Mouse (Mus musculus): ENCODE results near the gene Cdk6. TPM values are rescaled to one million over a fixed set of nuclear protein-coding genes. Genes with fewer than 3 reads are reported as not detected.
A peak's percentile ranks its signal among the peaks of the same experiment; 100 is the strongest.
"Not testable (repeated sequence)": the region's sequence is repeated elsewhere in the genome, so short reads cannot be mapped to it uniquely, and the experiment has no call there.

Cdk6 gene
- 52.8 TPM in 1 of 2 replicates, not detected in the other for polyA plus RNA-seq (2012; ENCODE audit: insufficient read depth, insufficient read length, low replicate concordance, missing spikeins)

- peaks cover 27% of the 10 kb centered on the region for H3K4me1 ChIP-seq (ENCODE audit: control insufficient read depth, insufficient read depth, low read length)
- no peak within 1 kb of the TSS for H3K27ac ChIP-seq (ENCODE audit: insufficient read depth, low read depth, low read length)
- TF ChIP-seq POLR2A (IDR thresholded peaks at IDR 0.05; ENCODE audit: insufficient read depth, low read depth, low read length) (no peak), CTCF (IDR thresholded peaks at IDR 0.05; ENCODE audit: insufficient read depth, low read depth, low read length) (no peak)
- WGBS = under 1% methylated on average over 57 of the region's 59 CpGs
- H3K4me3 ChIP-seq (ENCODE audit: insufficient read depth, low read depth, low read length) = peak within 1 kb of the TSS; percentile 53
These were observed at the start of gene Cdk6 for GRCm38 (mm10) chr5:3341111-3341911. Gene Cdk6 (plus strand): TSS chr5:3341485.

- 90% methylated on average over 4 of the region's 4 CpGs for WGBS
- H3K27ac ChIP-seq (ENCODE audit: insufficient read depth, low read depth, low read length) = no peak overlapping the region
These were observed 47.6 kb upstream of the Cdk6 start for GRCm38 (mm10) chr5:3293666-3294065.

GRCm38 (mm10) chr5:3300801-3301457 is 40.4 kb upstream of the Cdk6 start:
- WGBS = 87% methylated on average over 12 of the region's 12 CpGs

More at GRCm38 (mm10) chr5:3293666-3294065, 47.6 kb upstream of the Cdk6 start:
- no peak for TF ChIP-seq CTCF (IDR thresholded peaks at IDR 0.05; ENCODE audit: insufficient read depth, low read depth, low read length)
- TF ChIP-seq POLR2A (IDR thresholded peaks at IDR 0.05; ENCODE audit: insufficient read depth, low read depth, low read length) = no peak
- no peaks in the 10 kb centered on the region for H3K4me1 ChIP-seq (ENCODE audit: control insufficient read depth, insufficient read depth, low read length)
- no peak overlapping the region for H3K4me3 ChIP-seq (ENCODE audit: insufficient read depth, low read depth, low read length)

GRCm38 (mm10) chr5:3301535-3301934 is 39.8 kb upstream of the Cdk6 start:
- 66% methylated on average over 5 of the region's 5 CpGs for WGBS
- no peaks in the 10 kb centered on the region for H3K4me1 ChIP-seq (ENCODE audit: control insufficient read depth, insufficient read depth, low read length)
- H3K4me3 ChIP-seq (ENCODE audit: insufficient read depth, low read depth, low read length) = no peak overlapping the region
- TF ChIP-seq CTCF (IDR thresholded peaks at IDR 0.05; ENCODE audit: insufficient read depth, low read depth, low read length) = no peak
- no peak for TF ChIP-seq POLR2A (IDR thresholded peaks at IDR 0.05; ENCODE audit: insufficient read depth, low read depth, low read length)
- no peak overlapping the region for H3K27ac ChIP-seq (ENCODE audit: insufficient read depth, low read depth, low read length)

More at GRCm38 (mm10) chr5:3300801-3301457, 40.4 kb upstream of the Cdk6 start:
- no peaks in the 10 kb centered on the region for H3K4me1 ChIP-seq (ENCODE audit: control insufficient read depth, insufficient read depth, low read length)
- no peak overlapping the region for H3K27ac ChIP-seq (ENCODE audit: insufficient read depth, low read depth, low read length)
- TF ChIP-seq POLR2A (IDR thresholded peaks at IDR 0.05; ENCODE audit: insufficient read depth, low read depth, low read length) (no peak), CTCF (IDR thresholded peaks at IDR 0.05; ENCODE audit: insufficient read depth, low read depth, low read length) (no peak)
- no peak overlapping the region for H3K4me3 ChIP-seq (ENCODE audit: insufficient read depth, low read depth, low read length)

GRCm38 (mm10) chr5:3303876-3304275 is 37.4 kb upstream of the Cdk6 start:
- Histone ChIP-seq H3K4me3 (ENCODE audit: insufficient read depth, low read depth, low read length) (no peak overlapping the region), H3K27ac (ENCODE audit: insufficient read depth, low read depth, low read length) (no peak overlapping the region), H3K4me1 (ENCODE audit: control insufficient read depth, insufficient read depth, low read length) (no peaks in the 10 kb centered on the region)
- WGBS = 97% methylated on average over 9 of the region's 9 CpGs
- TF ChIP-seq POLR2A (IDR thresholded peaks at IDR 0.05; ENCODE audit: insufficient read depth, low read depth, low read length) (no peak), CTCF (IDR thresholded peaks at IDR 0.05; ENCODE audit: insufficient read depth, low read depth, low read length) (no peak)

GRCm38 (mm10) chr5:3306146-3306545 is 35.1 kb upstream of the Cdk6 start:
- 96% methylated on average over 1 of the region's 1 CpGs for WGBS
- Histone ChIP-seq H3K4me3 (ENCODE audit: insufficient read depth, low read depth, low read length) (no peak overlapping the region), H3K4me1 (ENCODE audit: control insufficient read depth, insufficient read depth, low read length) (no peaks in the 10 kb centered on the region), H3K27ac (ENCODE audit: insufficient read depth, low read depth, low read length) (no peak overlapping the region)
- no peak for TF ChIP-seq CTCF (IDR thresholded peaks at IDR 0.05; ENCODE audit: insufficient read depth, low read depth, low read length)
- no peak for TF ChIP-seq POLR2A (IDR thresholded peaks at IDR 0.05; ENCODE audit: insufficient read depth, low read depth, low read length)

GRCm38 (mm10) chr5:3309122-3309521 is 32.2 kb upstream of the Cdk6 start:
- TF ChIP-seq CTCF (IDR thresholded peaks at IDR 0.05; ENCODE audit: insufficient read depth, low read depth, low read length) (no peak), POLR2A (IDR thresholded peaks at IDR 0.05; ENCODE audit: insufficient read depth, low read depth, low read length) (no peak)
- no peak overlapping the region for H3K4me3 ChIP-seq (ENCODE audit: insufficient read depth, low read depth, low read length)
- no peaks in the 10 kb centered on the region for H3K4me1 ChIP-seq (ENCODE audit: control insufficient read depth, insufficient read depth, low read length)
- H3K27ac ChIP-seq (ENCODE audit: insufficient read depth, low read depth, low read length) = no peak overlapping the region

- H3K27ac ChIP-seq (ENCODE audit: insufficient read depth, low read depth, low read length) = no peak overlapping the region
- H3K4me3 ChIP-seq (ENCODE audit: insufficient read depth, low read depth, low read length) = no peak overlapping the region
- H3K4me1 ChIP-seq (ENCODE audit: control insufficient read depth, insufficient read depth, low read length) = no peaks in the 10 kb centered on the region
- TF ChIP-seq POLR2A (IDR thresholded peaks at IDR 0.05; ENCODE audit: insufficient read depth, low read depth, low read length) (no peak), CTCF (IDR thresholded peaks at IDR 0.05; ENCODE audit: insufficient read depth, low read depth, low read length) (no peak)
- 72% methylated on average over 1 of the region's 1 CpGs for WGBS
These were observed 31.7 kb upstream of the Cdk6 start for GRCm38 (mm10) chr5:3309587-3309986.

- not testable (repeated sequence) for H3K27ac ChIP-seq (ENCODE audit: insufficient read depth, low read depth, low read length); H3K4me3 ChIP-seq (ENCODE audit: insufficient read depth, low read depth, low read length); H3K4me1 ChIP-seq (ENCODE audit: control insufficient read depth, insufficient read depth, low read length)
- 94% methylated on average over 7 of the region's 7 CpGs for WGBS
These were observed 30.1 kb upstream of the Cdk6 start for GRCm38 (mm10) chr5:3311156-3311555.

- WGBS = 83% methylated on average over 5 of the region's 5 CpGs
- H3K4me1 ChIP-seq (ENCODE audit: control insufficient read depth, insufficient read depth, low read length); H3K4me3 ChIP-seq (ENCODE audit: insufficient read depth, low read depth, low read length); H3K27ac ChIP-seq (ENCODE audit: insufficient read depth, low read depth, low read length): not testable (repeated sequence)
These were observed 23.6 kb upstream of the Cdk6 start for GRCm38 (mm10) chr5:3317724-3318123.

All from olfactory bulb, adult 2 months (tissue).